Mouse (Mus musculus) intestine, postnatal 0 days (tissue): ENCODE measurements around the gene Prr12. TPM values are rescaled to one million over a fixed set of nuclear protein-coding genes. Genes with fewer than 3 reads are reported as not detected.

Experiments
- ATAC-seq: fragments of 200-750 bp; cut with Nextera tagmentation; 2 replicates; pipeline ENCODE4 v1.8.0; 2017; ENCODE audit warnings: mild to moderate bottlenecking, moderate TSS enrichment, moderate library complexity
- H3K27ac ChIP-seq: fragments of 300-500 bp; sonication (generic); 2 replicates; pipeline ENCODE4 v1.5.1; 2014; ENCODE audit warnings: mild to moderate bottlenecking, low read depth, low read length, moderate library complexity
- H3K27me3 ChIP-seq: fragments of 300-500 bp; sonication (generic); replicated peaks from 2 replicates; pipeline ENCODE4 v1.6.1; 2014; ENCODE audit warnings: low read length, mixed read lengths; ENCODE audit not compliant: control insufficient read depth, insufficient read depth
- H3K36me3 ChIP-seq: fragments of 300-500 bp; sonication (generic); 2 replicates; pipeline ENCODE4 v1.6.1; 2014; ENCODE audit warnings: mild to moderate bottlenecking, moderate library complexity; ENCODE audit not compliant: control insufficient read depth, insufficient read depth
- H3K4me1 ChIP-seq: fragments of 300-500 bp; sonication (generic); replicated peaks from 2 replicates; pipeline ENCODE4 v1.6.1; 2014; ENCODE audit warnings: antibody characterized with exemption, low read length, mixed read lengths; ENCODE audit not compliant: control insufficient read depth, insufficient read depth
- H3K4me2 ChIP-seq: fragments of 300-500 bp; sonication (generic); replicated peaks from 2 replicates; pipeline ENCODE4 v1.6.1; 2014; ENCODE audit warnings: low read depth, mild to moderate bottlenecking, moderate library complexity
- H3K4me3 ChIP-seq: fragments of 300-500 bp; sonication (generic); 2 replicates; pipeline ENCODE4 v1.5.1; 2014; ENCODE audit warnings: low read depth, low read length
- H3K9ac ChIP-seq: fragments of 300-500 bp; sonication (generic); 2 replicates; pipeline ENCODE4 v1.6.1; 2014; ENCODE audit warnings: mild to moderate bottlenecking, low read depth, low read length
- H3K9me3 ChIP-seq: fragments of 300-500 bp; sonication (generic); 2 replicates; pipeline ENCODE4 v1.6.1; 2016; ENCODE audit warnings: mixed run types; ENCODE audit not compliant: control insufficient read depth
- CTCF ChIP-seq: sonication (generic); IDR thresholded peaks from 2 replicates; pipeline ENCODE4 v1.5.1; 2016; ENCODE audit warnings: low read depth, mild to moderate bottlenecking, control low read depth, antibody characterized with exemption, moderate library complexity
- WGBS: fragments of 180-500 bp; shearing (Covaris S2); extraction: QIAGEN DNeasy Blood & Tissue Kit; methylation state at CpG from one replicate; pipeline ENCODE4 v1.1.7; 2014; 5-methylcytosine and 5-hydroxymethylcytosine counted together
- polyA plus RNA-seq: library from polyadenylated mRNA; unstranded; fragments of >200 nt; fragmentation: Nextera tagmentation; extraction: Ambion mirVana; gene quantifications from 2 replicates; pipeline ENCODE4 v1.2.1, GENCODE M21; 2015

Gene Prr12
- polyA plus RNA-seq, 1 experiment from 2014 or later: 2.4 TPM

DNA sequence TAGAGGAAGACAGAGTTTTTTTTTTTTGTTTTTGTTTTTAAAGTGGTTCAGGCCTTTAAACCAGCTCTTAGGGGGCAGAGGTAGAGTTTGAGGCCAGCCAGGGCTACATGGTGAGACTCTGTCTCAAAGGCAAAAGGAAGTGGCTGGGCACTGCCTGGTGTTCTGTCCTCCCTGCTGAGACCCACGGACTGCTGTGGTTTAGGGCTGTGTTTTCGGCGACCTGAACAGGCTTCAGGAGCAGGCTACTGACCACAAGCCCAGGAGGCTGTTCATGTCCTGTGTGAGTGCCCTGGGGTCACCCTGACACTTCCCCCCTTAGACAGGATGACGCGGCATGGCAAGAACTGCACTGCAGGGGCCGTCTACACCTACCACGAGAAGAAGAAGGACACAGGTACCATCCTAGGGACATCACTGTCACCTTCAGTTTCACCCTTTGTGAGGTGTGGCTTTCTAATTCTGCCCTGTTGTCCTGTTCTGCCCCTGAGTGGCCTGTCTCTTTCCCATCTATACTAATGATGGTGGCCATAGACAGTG lies 20.6 kb upstream of the Prr12 start:
- 83% methylated on average over 7 of the region's 7 CpGs for WGBS
- TF ChIP-seq CTCF: no peak
- Histone ChIP-seq H3K9me3 (no peaks in the 10 kb centered on the region), H3K27me3 (no peaks in the 10 kb centered on the region), H3K4me2 (no peak overlapping the region), H3K9ac (no peak overlapping the region), H3K4me1 (no peaks in the 10 kb centered on the region), H3K27ac (no peak overlapping the region), H3K4me3 (no peak overlapping the region), H3K36me3 (peaks cover 47% of the 10 kb centered on the region)
- ATAC-seq: no peak

DNA sequence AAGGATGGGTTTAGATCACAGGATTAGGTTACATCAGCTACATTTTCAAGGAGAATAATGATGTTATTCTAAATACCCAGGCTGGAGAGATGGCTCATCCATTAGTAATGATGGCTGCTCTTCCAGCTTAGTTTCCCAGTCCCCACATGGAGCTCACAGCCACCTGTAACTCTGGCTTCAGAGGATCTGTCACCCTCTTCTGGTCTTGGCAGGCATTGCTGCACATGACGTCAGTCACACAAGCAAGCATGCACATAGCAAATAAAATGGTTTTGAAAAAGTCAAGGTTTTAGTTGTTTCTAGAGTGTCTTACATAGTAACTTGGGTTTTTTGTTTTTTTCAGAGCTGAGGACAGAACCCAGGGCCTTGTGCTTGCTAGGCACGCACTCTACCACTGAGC lies 19.5 kb upstream of the Prr12 start:
- no peaks in the 10 kb centered on the region for H3K9me3 ChIP-seq
- no peak for ATAC-seq
- H3K27ac ChIP-seq: no peak overlapping the region
- H3K27me3 ChIP-seq: no peaks in the 10 kb centered on the region
- H3K4me3 ChIP-seq: no peak overlapping the region
- no peaks in the 10 kb centered on the region for H3K4me1 ChIP-seq
- 83% methylated on average over 2 of the region's 2 CpGs for WGBS
- no peak overlapping the region for H3K9ac ChIP-seq
- H3K4me2 ChIP-seq: no peak overlapping the region
- TF ChIP-seq CTCF: peak; percentile 69
- H3K36me3 ChIP-seq: peaks cover 40% of the 10 kb centered on the region

GRCm38 (mm10) chr7:45069671-45070070 lies 17.0 kb upstream of the Prr12 start:
- H3K27ac ChIP-seq: no peak overlapping the region
- WGBS: 82% methylated on average over 2 of the region's 2 CpGs
- TF ChIP-seq CTCF: no peak

DNA sequence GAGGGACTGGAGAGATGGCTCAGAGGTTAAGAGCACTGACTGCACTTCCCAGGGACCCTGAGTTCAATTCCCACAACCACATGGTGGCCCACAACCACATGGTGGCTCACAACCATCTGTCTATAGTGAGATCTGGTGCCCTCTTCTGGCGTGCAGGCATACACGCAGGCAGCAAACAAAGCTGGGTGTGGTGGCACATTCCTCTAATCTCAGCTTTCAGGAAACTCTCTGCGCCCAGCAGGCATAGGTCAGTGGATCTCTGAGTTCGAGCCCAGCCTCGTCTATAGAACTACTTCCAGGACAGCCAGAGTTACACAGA lies 15.3 kb upstream of the Prr12 start:
- no peaks in the 10 kb centered on the region for H3K27me3 ChIP-seq
- H3K4me3 ChIP-seq: no peak overlapping the region
- no peak overlapping the region for H3K4me2 ChIP-seq
- H3K9ac ChIP-seq: no peak overlapping the region
- H3K36me3 ChIP-seq: no peaks in the 10 kb centered on the region
- 24% methylated on average over 5 of the region's 5 CpGs for WGBS
- no peaks in the 10 kb centered on the region for H3K9me3 ChIP-seq
- peak; percentile 85 for TF ChIP-seq CTCF
- no peak overlapping the region for H3K27ac ChIP-seq
- peak; percentile 44 for ATAC-seq
- H3K4me1 ChIP-seq: no peaks in the 10 kb centered on the region

More at GRCm38 (mm10) chr7:45069671-45070070, 17.0 kb upstream of the Prr12 start:
- H3K4me3 ChIP-seq: no peak overlapping the region
- H3K4me2 ChIP-seq: no peak overlapping the region
- H3K9ac ChIP-seq: no peak overlapping the region
- no peaks in the 10 kb centered on the region for H3K9me3 ChIP-seq
- no peak for ATAC-seq
- no peaks in the 10 kb centered on the region for H3K27me3 ChIP-seq
- peaks cover 14% of the 10 kb centered on the region; the same call in 1 of the 2 replicates for H3K36me3 ChIP-seq
- no peaks in the 10 kb centered on the region for H3K4me1 ChIP-seq

DNA sequence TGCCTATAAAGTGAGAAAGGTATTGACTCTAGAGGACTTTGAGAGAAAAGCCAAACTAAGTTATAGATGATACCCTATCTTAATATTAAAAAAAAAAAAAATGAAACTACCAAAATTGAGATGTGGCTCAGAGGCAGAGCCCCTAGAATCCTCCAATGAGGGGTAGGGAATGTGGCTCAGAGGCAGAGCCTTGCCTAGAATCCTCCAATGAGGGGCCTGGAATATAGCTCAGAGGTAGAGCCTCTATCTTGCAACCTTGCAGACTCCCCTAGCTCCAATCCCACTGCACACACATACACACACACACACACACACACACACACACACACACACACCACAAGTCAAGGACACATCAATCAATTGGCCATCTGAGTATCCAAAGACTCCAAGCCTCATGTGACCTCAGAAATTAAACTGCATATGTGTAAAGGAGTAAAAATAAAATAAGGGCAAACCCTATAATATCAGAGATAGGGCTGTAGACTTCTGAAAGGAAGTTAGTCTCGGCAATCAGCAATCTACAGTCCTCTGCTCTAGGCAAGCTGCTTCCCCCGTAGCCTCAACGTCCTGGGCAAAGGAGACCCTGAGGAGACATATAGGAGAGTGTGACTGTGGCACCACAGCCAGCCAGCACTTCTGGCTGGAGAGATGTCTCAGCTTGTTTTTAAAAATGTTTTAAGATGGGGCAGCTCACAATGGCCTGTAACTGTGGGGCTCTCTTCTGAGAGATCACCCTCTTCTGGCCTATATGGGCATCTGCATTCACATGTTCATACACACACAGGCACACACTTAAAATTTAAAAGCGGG lies 14.7 kb upstream of the Prr12 start:
- 80% methylated on average over 4 of the region's 4 CpGs for WGBS
- no peaks in the 10 kb centered on the region for H3K27me3 ChIP-seq

DNA sequence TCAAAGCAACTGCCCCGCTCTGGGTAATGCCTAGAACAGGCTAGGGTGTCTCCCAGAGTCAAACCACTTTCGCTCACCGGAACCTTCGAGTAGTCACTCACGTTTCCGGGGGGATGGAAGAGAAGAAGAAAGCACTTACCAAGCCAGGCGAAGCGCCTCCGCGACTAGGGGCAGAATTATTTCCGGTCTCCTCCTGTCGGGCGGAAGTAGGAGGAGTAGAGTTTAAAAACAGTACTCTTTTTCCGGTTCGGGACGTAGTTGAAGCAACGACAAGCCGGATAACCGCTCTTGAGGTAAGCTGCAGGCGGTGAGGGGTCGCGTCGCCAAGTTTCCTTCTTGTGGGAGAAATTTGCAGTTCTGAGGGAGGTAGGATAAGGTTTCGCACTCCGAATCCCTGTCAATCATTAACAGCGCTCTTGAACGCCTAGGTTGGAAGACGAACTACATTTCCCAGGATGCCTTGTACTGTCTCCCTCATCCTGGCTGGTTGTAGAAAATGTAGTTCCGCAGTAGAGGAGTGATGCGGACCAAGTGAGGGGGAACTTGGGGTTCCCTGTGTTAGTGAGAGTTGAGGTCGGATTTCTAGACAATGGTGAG lies 9.7 kb upstream of the Prr12 start, which contains the start of the genes Nosip and Prrg2:
Gene Nosip (plus strand): TSS at position 191 of the 597 bp plus-strand sequence.
Gene Prrg2 (minus strand): TSS at position 439 of the 597 bp plus-strand sequence.
- peak; percentile 53 for TF ChIP-seq CTCF

More for the DNA sequence above, 14.7 kb upstream of the Prr12 start:
- H3K4me3 ChIP-seq: no peak overlapping the region
- no peaks in the 10 kb centered on the region for H3K36me3 ChIP-seq
- TF ChIP-seq CTCF: no peak
- no peaks in the 10 kb centered on the region for H3K9me3 ChIP-seq
- H3K4me2 ChIP-seq: no peak overlapping the region
- no peak overlapping the region for H3K27ac ChIP-seq
- no peaks in the 10 kb centered on the region for H3K4me1 ChIP-seq
- no peak; the same call in 1 of the 2 replicates for ATAC-seq
- H3K9ac ChIP-seq: no peak overlapping the region

More for the DNA sequence above, 9.7 kb upstream of the Prr12 start, which contains the start of the genes Nosip and Prrg2:
- peak within 1 kb of the TSS; percentile 62 for H3K9ac ChIP-seq
- WGBS: under 1% methylated on average over 31 of the region's 31 CpGs
- ATAC-seq: peak; percentile 86
- no peaks in the 10 kb centered on the region for H3K4me1 ChIP-seq
- peak within 1 kb of the TSS; percentile 72 for H3K4me2 ChIP-seq
- H3K27ac ChIP-seq: peak within 1 kb of the TSS; percentile 94
- H3K27me3 ChIP-seq: no peaks in the 10 kb centered on the region
- no peaks in the 10 kb centered on the region for H3K9me3 ChIP-seq
- H3K4me3 ChIP-seq: peak within 1 kb of the TSS; percentile 84
- peaks cover 7% of the 10 kb centered on the region; the same call in 1 of the 2 replicates for H3K36me3 ChIP-seq
